Mouse (Mus musculus) brain, embryonic 18.5 days (tissue): Measurements from ENCODE around the gene Fam43a.

Experiments used
- DNase-seq: peaks from one replicate; pipeline ENCODE4 v3.0.0-alpha.2; 2012; ENCODE audit warnings: low read depth, low spot score

Fam43a gene

GRCm38 (mm10) chr16:30629509-30629908 lies 30.0 kb downstream of the Fam43a start:
- no peak for DNase-seq

- no peak for DNase-seq
These were observed 34.6 kb downstream of the Fam43a start for GRCm38 (mm10) chr16:30633906-30634746.

- DNase-seq, result no peak
These were observed 39.1 kb downstream of the Fam43a start for GRCm38 (mm10) chr16:30638586-30638985.

- no peak for DNase-seq
These were observed 41.1 kb downstream of the Fam43a start for GRCm38 (mm10) chr16:30640591-30640990.

- no peak for DNase-seq
These were observed 41.9 kb downstream of the Fam43a start for GRCm38 (mm10) chr16:30641408-30641807.

- DNase-seq, result no peak
These were observed 42.7 kb downstream of the Fam43a start for GRCm38 (mm10) chr16:30642229-30642628.

GRCm38 (mm10) chr16:30644981-30645380 lies 45.5 kb downstream of the Fam43a start:
- no peak for DNase-seq

- DNase-seq, result no peak
These were observed 46.5 kb downstream of the Fam43a start for GRCm38 (mm10) chr16:30645841-30646558.

- no peak for DNase-seq
These were observed 47.3 kb downstream of the Fam43a start for GRCm38 (mm10) chr16:30646856-30647255.

- no peak for DNase-seq
These were observed 51.8 kb downstream of the Fam43a start for GRCm38 (mm10) chr16:30651292-30651691.
